Mouse (Mus musculus) forebrain, embryonic 16.5 days (tissue): ENCODE data around the gene Trpc4. TPM values are rescaled to one million over a fixed set of nuclear protein-coding genes. Genes with fewer than 3 reads are reported as not detected.
A peak's percentile ranks its signal among the peaks of the same experiment; 100 is the strongest.

ENCODE experiments used
- ATAC-seq: fragments of 200-750 bp; cut with Nextera tagmentation; 2 replicates; pipeline ENCODE4 v1.8.0; 2017; ENCODE audit warnings: mild to moderate bottlenecking, moderate library complexity
- H3K27ac ChIP-seq: fragments of 300-500 bp; sonication (generic); 2 replicates; pipeline ENCODE4 v1.5.1; 2014; ENCODE audit warnings: low read length, control low read depth
- H3K27me3 ChIP-seq: fragments of 300-500 bp; sonication (generic); replicated peaks from 2 replicates; pipeline ENCODE4 v1.6.1; 2014; ENCODE audit warnings: low read length; ENCODE audit not compliant: control insufficient read depth, insufficient read depth
- H3K36me3 ChIP-seq: fragments of 300-500 bp; sonication (generic); 2 replicates; pipeline ENCODE4 v1.6.1; 2014; ENCODE audit not compliant: control insufficient read depth, insufficient read depth
- H3K4me1 ChIP-seq: fragments of 300-500 bp; sonication (generic); replicated peaks from 2 replicates; pipeline ENCODE4 v1.6.1; 2014; ENCODE audit warnings: low read length; ENCODE audit not compliant: control insufficient read depth, insufficient read depth
- H3K4me2 ChIP-seq: fragments of 300-500 bp; sonication (generic); 2 replicates; pipeline ENCODE4 v1.6.1; 2014; ENCODE audit warnings: mild to moderate bottlenecking, low read length, control low read depth
- H3K4me3 ChIP-seq: fragments of 300-500 bp; sonication (generic); replicated peaks from 2 replicates; pipeline ENCODE4 v1.5.1; 2014; ENCODE audit warnings: mild to moderate bottlenecking, low read length, control low read depth
- H3K9ac ChIP-seq: fragments of 300-500 bp; sonication (generic); replicated peaks from 2 replicates; pipeline ENCODE4 v1.6.1; 2014; ENCODE audit warnings: low read depth, low read length, control low read depth
- H3K9me3 ChIP-seq: fragments of 300-500 bp; sonication (generic); 2 replicates; pipeline ENCODE4 v1.6.1; 2016; ENCODE audit warnings: low read length; ENCODE audit not compliant: control insufficient read depth
- WGBS: fragments of 180-500 bp; shearing (Covaris S2); extraction: QIAGEN DNeasy Blood & Tissue Kit; methylation state at CpG from one replicate; pipeline ENCODE4 v1.1.7; 2014; 5-methylcytosine and 5-hydroxymethylcytosine counted together
- polyA plus RNA-seq: library from polyadenylated mRNA; unstranded; fragments of >200 nt; fragmentation: Nextera tagmentation; extraction: Ambion mirVana; gene quantifications from 2 replicates; pipeline ENCODE4 v1.2.1, GENCODE M21; 2015

Trpc4 gene
- 13.4 and 15.0 TPM in 2 replicates for polyA plus RNA-seq

- Histone ChIP-seq H3K9me3 (no peaks in the 10 kb centered on the region), H3K9ac (peak within 1 kb of the TSS; percentile 68), H3K4me2 (peak within 1 kb of the TSS; percentile 96), H3K4me1 (peaks cover 21% of the 10 kb centered on the region), H3K27me3 (peaks cover 3% of the 10 kb centered on the region; the same call in 1 of the 2 replicates), H3K36me3 (no peaks in the 10 kb centered on the region), H3K4me3 (peak within 1 kb of the TSS; percentile 66), H3K27ac (peak within 1 kb of the TSS; percentile 3; the same call in 1 of the 2 replicates)
- peak; percentile 67 for ATAC-seq
- under 1% methylated on average over 36 of the region's 36 CpGs for WGBS
These were observed at the start of gene Trpc4 for GRCm38 (mm10) chr3:54155639-54156315. Gene Trpc4 (plus strand): TSS chr3:54156035.

- Histone ChIP-seq H3K4me2 (no peak overlapping the region), H3K27ac (no peak overlapping the region), H3K4me3 (no peak overlapping the region), H3K4me1 (no peaks in the 10 kb centered on the region), H3K9ac (no peak overlapping the region), H3K36me3 (no peaks in the 10 kb centered on the region), H3K27me3 (no peaks in the 10 kb centered on the region), H3K9me3 (no peaks in the 10 kb centered on the region)
- no peak for ATAC-seq
- WGBS, result 73% methylated on average over 9 of the region's 9 CpGs
These were observed 44.3 kb upstream of the Trpc4 start for GRCm38 (mm10) chr3:54111489-54111888.

- Histone ChIP-seq H3K9me3 (no peaks in the 10 kb centered on the region), H3K27me3 (no peaks in the 10 kb centered on the region), H3K4me3 (no peak overlapping the region), H3K9ac (no peak overlapping the region), H3K4me2 (no peak overlapping the region), H3K36me3 (no peaks in the 10 kb centered on the region), H3K4me1 (no peaks in the 10 kb centered on the region), H3K27ac (no peak overlapping the region)
- 81% methylated on average over 5 of the region's 5 CpGs for WGBS
- ATAC-seq, result no peak
These were observed 20.5 kb upstream of the Trpc4 start for GRCm38 (mm10) chr3:54135376-54135775.

- no peaks in the 10 kb centered on the region for H3K36me3 ChIP-seq
- no peak overlapping the region for H3K4me3 ChIP-seq
- no peaks in the 10 kb centered on the region for H3K4me1 ChIP-seq
- no peak overlapping the region for H3K9ac ChIP-seq
- no peaks in the 10 kb centered on the region for H3K9me3 ChIP-seq
- H3K27ac ChIP-seq, result no peak overlapping the region
- no peak for ATAC-seq
- no peaks in the 10 kb centered on the region for H3K27me3 ChIP-seq
- no peak overlapping the region for H3K4me2 ChIP-seq
- WGBS, result 99% methylated on average over 2 of the region's 2 CpGs
These were observed 14.5 kb upstream of the Trpc4 start for GRCm38 (mm10) chr3:54141376-54141775.

GRCm38 (mm10) chr3:54154844-54155638 lies 794 bp upstream of the Trpc4 start:
- Histone ChIP-seq H3K4me3 (peak overlapping the region; percentile 66), H3K9ac (peak overlapping the region; percentile 68), H3K27ac (peak overlapping the region; percentile 3; the same call in 1 of the 2 replicates), H3K36me3 (no peaks in the 10 kb centered on the region), H3K4me2 (peak overlapping the region; percentile 96), H3K27me3 (peaks cover 3% of the 10 kb centered on the region; the same call in 1 of the 2 replicates), H3K4me1 (peaks cover 21% of the 10 kb centered on the region), H3K9me3 (no peaks in the 10 kb centered on the region)
- WGBS, result 2% methylated on average over 16 of the region's 16 CpGs
- peak; percentile 94 for ATAC-seq

- Histone ChIP-seq H3K9ac (peak overlapping the region; percentile 68), H3K27me3 (peaks cover 3% of the 10 kb centered on the region; the same call in 1 of the 2 replicates), H3K4me2 (peak overlapping the region; percentile 96), H3K4me3 (peak overlapping the region; percentile 66), H3K36me3 (no peaks in the 10 kb centered on the region), H3K9me3 (no peaks in the 10 kb centered on the region), H3K4me1 (peaks cover 21% of the 10 kb centered on the region), H3K27ac (no peak overlapping the region)
- WGBS, result under 1% methylated on average over 28 of the region's 28 CpGs
- 0 out of 2 replicates have a peak, but pooled peaks have one; percentile 13 for ATAC-seq
These were observed 623 bp downstream of the Trpc4 start for GRCm38 (mm10) chr3:54156316-54157000.

GRCm38 (mm10) chr3:54170701-54171100 lies 14.9 kb downstream of the Trpc4 start:
- no peak overlapping the region for H3K27ac ChIP-seq
- ATAC-seq, result no peak
- H3K4me1 ChIP-seq, result no peaks in the 10 kb centered on the region
- H3K4me3 ChIP-seq, result no peak overlapping the region
- H3K4me2 ChIP-seq, result no peak overlapping the region
- H3K36me3 ChIP-seq, result no peaks in the 10 kb centered on the region
- no peaks in the 10 kb centered on the region; the same call in 1 of the 2 replicates for H3K9me3 ChIP-seq
- no peak overlapping the region for H3K9ac ChIP-seq
- no peaks in the 10 kb centered on the region for H3K27me3 ChIP-seq

- no peak overlapping the region for H3K4me2 ChIP-seq
- H3K4me3 ChIP-seq, result no peak overlapping the region
- 88% methylated on average over 1 of the region's 1 CpGs for WGBS
- H3K9me3 ChIP-seq, result peaks cover 3% of the 10 kb centered on the region; the same call in 1 of the 2 replicates
- H3K4me1 ChIP-seq, result no peaks in the 10 kb centered on the region
- no peak overlapping the region for H3K27ac ChIP-seq
- H3K36me3 ChIP-seq, result no peaks in the 10 kb centered on the region
- H3K27me3 ChIP-seq, result no peaks in the 10 kb centered on the region
- ATAC-seq, result no peak
- H3K9ac ChIP-seq, result no peak overlapping the region
These were observed 21.5 kb downstream of the Trpc4 start for GRCm38 (mm10) chr3:54177296-54177695.
